Mouse (Mus musculus) stomach, postnatal 0 days (tissue): Measurements from ENCODE around the gene Wdr70.

Experiments
- CTCF ChIP-seq: IDR thresholded peaks from 2 replicates; pipeline ENCODE4 v1.5.1; 2016; ENCODE audit warnings: antibody characterized with exemption, low read depth, mild to moderate bottlenecking, moderate library complexity
- EP300 ChIP-seq: optimal IDR thresholded peaks from 2 replicates; pipeline ENCODE3; 2016; ENCODE audit warnings: antibody characterized with exemption

DNA sequence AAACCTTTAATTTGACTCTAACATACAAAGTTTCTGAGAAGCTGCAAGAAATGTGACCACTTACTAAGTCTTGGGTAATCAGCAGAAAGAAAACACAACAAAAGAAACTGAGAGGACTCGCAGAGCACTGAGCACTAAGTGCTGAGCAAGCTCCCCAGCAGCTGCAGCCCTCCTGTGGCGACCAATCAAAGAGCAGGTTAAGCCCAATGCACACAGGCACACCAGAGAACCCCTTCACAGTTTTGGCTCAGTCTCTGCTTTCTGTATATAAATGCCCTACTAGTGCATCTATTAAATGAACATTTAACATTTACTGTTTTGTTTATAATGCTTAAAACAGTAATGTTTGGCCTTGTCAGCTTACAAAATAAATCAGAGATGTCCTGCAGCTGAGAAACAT, 137.5 kb downstream of the Wdr70 start:
- no peak for TF ChIP-seq CTCF
- TF ChIP-seq EP300, result no peak
